7 mouse cellular contexts compared by ENCODE assay signal in the genomic region with DNA sequence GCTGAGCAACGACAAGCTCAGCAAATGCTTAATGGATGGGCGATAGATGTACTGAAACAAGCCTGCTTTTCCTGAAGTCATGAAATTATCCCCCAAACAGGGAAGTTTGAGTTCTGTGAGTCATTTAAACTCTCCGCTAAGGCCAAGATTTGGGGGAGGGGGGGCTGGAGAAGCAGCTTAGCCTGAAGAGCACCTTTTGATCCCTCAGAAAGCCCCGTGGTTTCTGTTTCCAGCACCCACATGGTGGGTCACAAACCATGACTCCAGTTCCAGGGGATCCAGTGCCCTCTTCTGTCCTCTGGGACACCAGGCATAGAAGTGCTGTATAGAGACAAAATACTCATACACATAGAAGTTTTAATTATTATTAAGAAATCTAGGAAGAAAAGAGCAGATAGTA. TPM values are rescaled to one million over a fixed set of nuclear protein-coding genes. Genes with fewer than 3 reads are reported as not detected.
DNase-seq lines count a peak whose midpoint lies in the region; ATAC-seq and TF ChIP-seq lines count a peak whose summit lies in the region.

No protein-coding gene starts in this region.

- H3ac ChIP-seq in myocyte (ENCODE audit: control insufficient read depth, insufficient read length) = no peak overlapping the region

- no peak for TF ChIP-seq CTCF in liver, adult 2 months (IDR thresholded peaks at IDR 0.05; ENCODE audit: low read depth, low read length)

- H3K4me1 ChIP-seq in liver, adult 2 months (ENCODE audit: control insufficient read depth, insufficient read depth, low read length) = peaks cover 12% of the 10 kb centered on the region
- peaks cover 4% of the 10 kb centered on the region for H3K4me1 ChIP-seq in heart, embryonic 13.5 days

- H3K4me2 ChIP-seq in heart, embryonic 13.5 days = peak overlapping the region; percentile 64
- H3K4me2 ChIP-seq in myocyte (ENCODE audit: low read depth) = peak overlapping the region; percentile 88

- H3K79me2 ChIP-seq in liver, adult 2 months (ENCODE audit: control insufficient read depth, insufficient read depth, low read length) = peaks cover 3% of the 10 kb centered on the region; the same call in 1 of the 2 replicates
- no peaks in the 10 kb centered on the region for H3K79me2 ChIP-seq in myocyte (ENCODE audit: control insufficient read depth, insufficient read depth)

- WGBS in liver, adult 2 months = 61% methylated on average over 4 of the region's 4 CpGs
- WGBS in heart, embryonic 13.5 days = 74% methylated on average over 4 of the region's 4 CpGs

- H3K9me3 ChIP-seq in heart, embryonic 13.5 days = no peaks in the 10 kb centered on the region

- H3K9ac ChIP-seq in liver, adult 2 months (ENCODE audit: low read depth, low read length) = 0 out of 2 replicates have a peak overlapping the region, but pooled peaks have one; percentile 21
- no peak overlapping the region for H3K9ac ChIP-seq in heart, embryonic 13.5 days

- H3K36me3 ChIP-seq in liver, adult 2 months (ENCODE audit: control insufficient read depth, insufficient read depth, low read length) = no peaks in the 10 kb centered on the region; the same call in 1 of the 2 replicates
- H3K36me3 ChIP-seq in heart, embryonic 13.5 days = no peaks in the 10 kb centered on the region
- no peaks in the 10 kb centered on the region for H3K36me3 ChIP-seq in myocyte (ENCODE audit: control insufficient read depth, insufficient read depth)

- H3K27me3 ChIP-seq in liver, adult 2 months (ENCODE audit: control insufficient read depth, insufficient read depth, low read length) = no peaks in the 10 kb centered on the region
- H3K27me3 ChIP-seq in heart, embryonic 13.5 days (replicated peaks) = no peaks in the 10 kb centered on the region
- no peaks in the 10 kb centered on the region for H3K27me3 ChIP-seq in myocyte (ENCODE audit: control insufficient read depth, insufficient read depth, insufficient read length)

- TF ChIP-seq POLR2A in liver, adult 2 months (IDR thresholded peaks at IDR 0.05; ENCODE audit: extremely low read depth, insufficient read depth, low read length) = no peak
- no peak for TF ChIP-seq POLR2A in myocyte (IDR thresholded peaks at IDR 0.05; ENCODE audit: insufficient read length, low read depth)

- peak overlapping the region; percentile 77 for H3K27ac ChIP-seq in liver, adult 2 months (replicated peaks; ENCODE audit: insufficient read depth, low read depth, low read length)
- H3K27ac ChIP-seq in heart, embryonic 13.5 days (replicated peaks) = peak overlapping the region; percentile 64

- ATAC-seq in common myeloid progenitor, adult 5-6 weeks (replicated peaks; ENCODE audit: low read depth, poor library complexity, severe bottlenecking) = peak; percentile 6; the same call in 1 of the 2 replicates
- ATAC-seq in heart, embryonic 13.5 days (ENCODE audit: extremely low read depth, insufficient number of reproducible peaks, low FRiP score, low TSS enrichment) = no peak

- no peak overlapping the region for H3K4me3 ChIP-seq in liver, adult 2 months (ENCODE audit: insufficient read depth, low read depth, low read length)
- 0 out of 2 replicates have a peak overlapping the region, but pooled peaks have one; percentile 45 for H3K4me3 ChIP-seq in heart, embryonic 13.5 days
- H3K4me3 ChIP-seq in myocyte = peak overlapping the region; percentile 0

- no peak for DNase-seq in liver, adult 2 months (ENCODE audit: extremely low read depth, low read depth, low spot score)
- DNase-seq in liver = no peak
- DNase-seq in left cerebral cortex, adult 18-20 months (ENCODE audit: low spot score in 2 of 2) = no peak
- DNase-seq in cerebellum, postnatal 10 days = no peak

TF ChIP-seq in myocyte, 11 proteins besides CTCF, POLR2A, EP300 and RAD21:
- TF ChIP-seq USF1 (IDR thresholded peaks at IDR 0.05; ENCODE audit: low read depth) (no peak), TCF3 (IDR thresholded peaks at IDR 0.05; ENCODE audit: insufficient read length, low read depth) (no peak), MYOD1 (IDR thresholded peaks at IDR 0.05; ENCODE audit: control insufficient read depth in 1 of 3, insufficient read length in 2 of 3, low read depth in 2 of 3) (no peak), SRF (IDR thresholded peaks at IDR 0.05; ENCODE audit: control insufficient read depth, insufficient read length, low read depth) (no peak)

RNA-seq across cellular contexts. Expression of gene A930033H14Rik, which starts 27.5 kb away (rescaled TPM):
- total RNA-seq in liver, adult 2 months (2014; rRNA removed) = 4.6 and 5.9 TPM in 2 replicates
- 0.26 and 0.50 TPM in 2 replicates for polyA plus RNA-seq in liver, adult 2 months (2012; rRNA removed)
- total RNA-seq in common myeloid progenitor, adult 5-6 weeks (2017) = 1.3 and 4.2 TPM in 2 replicates
- 1.6 TPM in 2 replicates for polyA plus RNA-seq in heart, embryonic 13.5 days (2015; fragmentation: Nextera tagmentation; extraction: Ambion mirVana)
- 1.9 TPM for polyA plus RNA-seq in myocyte (2012; fragmentation: generic; extraction: Trizol)
- 1 to 10 TPM; 1.9 to 3.0 TPM for total RNA-seq in left cerebral cortex, adult 18-20 months (2021)

RNA-seq across cellular contexts. Expression of gene Rhobtb1, which starts 34.2 kb away (rescaled TPM):
- total RNA-seq in liver, adult 2 months (2014; rRNA removed) = 45.2 and 47.9 TPM in 2 replicates
- polyA plus RNA-seq in liver, adult 2 months (2012; rRNA removed) = 14.3 and 17.4 TPM in 2 replicates
- 1.1 and 2.2 TPM in 2 replicates for total RNA-seq in common myeloid progenitor, adult 5-6 weeks (2017)
- polyA plus RNA-seq in heart, embryonic 13.5 days (2015; fragmentation: Nextera tagmentation; extraction: Ambion mirVana) = 29.2 and 30.9 TPM in 2 replicates
- polyA plus RNA-seq in myocyte (2012; fragmentation: generic; extraction: Trizol) = 7.5 TPM
- total RNA-seq in left cerebral cortex, adult 18-20 months (2021) = 1 to 10 TPM; 6.3 to 8.3 TPM
